Mouse (Mus musculus): ENCODE measurements at regions not wholly inside any gene's neighbourhood (a gene's known extent, or its start where the extent isn't known, plus 50 kb on each side); places are given as distances from the start of the nearest gene placed in this dataset.

GRCm38 (mm10) chr6:51329070-51329995 is 103.1 kb upstream of the Nfe2l3 start:
- DNase-seq (ENCODE audit: low spot score in 2 of 2), result no peak

GRCm38 (mm10) chr6:51330069-51330706 is 102.3 kb upstream of the Nfe2l3 start:
- DNase-seq (ENCODE audit: low spot score in 2 of 2), result no peak

DNA sequence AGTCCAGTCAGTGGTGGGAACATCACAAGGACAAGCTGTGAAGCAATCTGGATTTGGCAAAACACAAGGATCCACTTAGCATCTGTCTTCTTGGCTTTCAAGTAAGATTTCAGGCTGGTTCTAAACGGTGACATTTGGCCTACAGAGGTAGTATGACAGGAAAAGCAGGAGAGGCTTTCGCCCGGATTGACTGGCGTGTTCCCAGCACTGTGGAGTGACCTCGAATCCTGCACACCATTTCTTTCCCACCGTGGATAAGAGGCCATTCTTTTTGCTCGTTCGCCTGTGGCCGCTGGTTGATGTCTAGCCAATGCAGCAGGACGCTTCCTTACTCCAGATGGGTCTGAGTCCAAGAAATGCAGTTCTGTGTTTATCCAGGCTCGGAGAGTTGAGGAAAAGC is 99.6 kb upstream of the Nfe2l3 start:
- no peak for DNase-seq (ENCODE audit: low spot score in 2 of 2)

GRCm38 (mm10) chr6:51333722-51334360 is 98.6 kb upstream of the Nfe2l3 start:
- no peak for DNase-seq (ENCODE audit: low spot score in 2 of 2)

- DNase-seq (ENCODE audit: low spot score in 2 of 2), result no peak
Measured at GRCm38 (mm10) chr6:51335314-51335713, 97.2 kb upstream of the Nfe2l3 start.

DNA sequence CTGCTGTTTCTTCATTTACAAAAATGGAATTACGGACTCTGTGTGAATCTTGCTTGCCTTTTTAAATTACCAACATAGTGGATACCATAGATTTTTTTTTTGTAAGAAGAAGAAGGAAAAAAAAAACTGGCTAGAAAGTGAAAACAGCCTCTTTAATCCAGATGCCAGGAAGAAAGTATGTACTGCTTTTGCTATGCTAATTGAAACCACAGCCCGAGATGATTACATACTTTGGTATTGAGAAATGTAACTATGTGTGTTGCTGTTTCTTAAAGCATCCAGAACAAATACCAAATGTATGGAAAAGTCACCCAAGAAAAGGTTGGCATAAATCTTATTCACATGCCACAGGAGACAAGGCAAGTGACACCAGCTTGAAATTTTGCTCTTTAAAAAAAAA is 93.2 kb upstream of the Nfe2l3 start:
- no peak for DNase-seq (ENCODE audit: low spot score in 2 of 2)

DNA sequence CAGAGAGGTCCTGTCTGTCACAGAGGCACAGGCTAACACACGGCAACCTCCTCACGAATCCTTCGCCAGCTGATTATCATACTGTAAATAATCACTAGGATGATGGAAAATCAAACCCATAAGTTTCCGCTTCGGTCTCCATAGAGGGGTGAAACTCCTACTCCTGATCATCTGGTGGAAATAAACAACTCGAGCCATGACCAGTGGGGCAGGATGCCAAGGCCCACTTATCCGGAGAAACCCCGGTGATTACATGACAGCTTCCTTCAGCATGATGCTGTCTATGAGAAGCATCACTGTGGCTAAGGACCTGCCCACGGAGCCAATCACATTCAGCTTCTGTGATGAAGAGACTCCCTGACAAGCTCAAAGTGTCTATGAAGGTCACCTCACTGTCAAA is 84.7 kb upstream of the Nfe2l3 start:
- DNase-seq (ENCODE audit: low spot score in 2 of 2), result no peak

- no peak for DNase-seq (ENCODE audit: low spot score in 2 of 2)
Measured at GRCm38 (mm10) chr6:51349771-51350170, 82.7 kb upstream of the Nfe2l3 start.

DNA sequence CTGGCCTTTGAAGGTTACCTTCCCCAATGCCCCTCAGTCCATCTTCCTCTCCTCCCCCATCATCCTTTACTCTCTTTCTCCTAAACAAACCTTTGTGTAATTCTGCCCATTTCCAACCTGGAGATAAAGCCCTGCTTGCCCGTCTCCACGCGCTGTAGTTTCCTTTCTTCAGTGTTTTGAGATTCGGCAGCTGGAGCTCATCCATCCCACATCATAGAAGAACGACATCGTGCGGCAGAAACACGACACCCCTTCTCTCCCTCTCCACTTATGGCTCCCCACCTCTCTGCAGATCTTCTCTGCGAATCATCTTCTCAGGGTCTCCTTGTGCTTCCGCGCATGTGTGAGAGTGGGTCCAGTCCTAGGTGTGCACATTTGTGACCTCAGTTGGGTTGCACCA is 77.4 kb upstream of the Nfe2l3 start:
- no peak for DNase-seq (ENCODE audit: low spot score in 2 of 2)

DNA sequence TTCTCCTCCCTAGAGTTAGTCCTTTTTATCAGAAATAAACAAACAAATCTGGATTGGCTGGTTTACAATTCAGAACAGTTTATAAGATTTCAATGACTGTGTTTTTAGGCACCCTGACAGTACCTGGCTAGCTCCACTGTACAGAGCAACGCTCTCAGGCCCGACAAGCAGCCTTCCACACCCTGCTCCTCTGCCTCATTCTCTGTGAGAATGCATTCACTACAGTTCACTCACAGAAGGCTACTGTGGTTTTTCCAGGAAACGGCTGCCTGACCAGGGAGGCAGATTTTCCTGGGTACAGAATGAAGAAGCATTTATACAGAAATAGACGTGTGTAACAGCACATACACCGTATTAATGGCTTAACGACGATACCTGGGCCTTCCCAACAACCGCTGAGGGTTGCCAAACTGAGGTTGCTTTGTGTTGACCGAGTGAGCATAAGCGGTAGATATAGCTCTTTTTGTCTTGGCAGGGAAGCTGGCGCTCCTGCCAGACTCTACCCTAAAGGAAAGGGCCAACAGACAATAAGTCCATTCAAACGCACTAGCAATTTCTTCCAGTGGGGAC is 70.8 kb upstream of the Nfe2l3 start:
- DNase-seq (ENCODE audit: low spot score in 2 of 2), result no peak

GRCm38 (mm10) chr6:51362475-51363226 is 69.8 kb upstream of the Nfe2l3 start:
- DNase-seq (ENCODE audit: low spot score in 2 of 2), result peak; percentile 65 to 81

GRCm38 (mm10) chr6:51364776-51365175 is 67.7 kb upstream of the Nfe2l3 start:
- DNase-seq (ENCODE audit: low spot score in 2 of 2), result no peak

GRCm38 (mm10) chr6:51369771-51370170 is 62.7 kb upstream of the Nfe2l3 start:
- no peak for DNase-seq (ENCODE audit: low spot score in 2 of 2)

- DNase-seq (ENCODE audit: low spot score in 2 of 2), result no peak
Measured at GRCm38 (mm10) chr6:51372357-51372756, 60.1 kb upstream of the Nfe2l3 start.

- no peak for DNase-seq (ENCODE audit: low spot score in 2 of 2)
Measured at GRCm38 (mm10) chr6:51378436-51378835, 54.0 kb upstream of the Nfe2l3 start.

DNA sequence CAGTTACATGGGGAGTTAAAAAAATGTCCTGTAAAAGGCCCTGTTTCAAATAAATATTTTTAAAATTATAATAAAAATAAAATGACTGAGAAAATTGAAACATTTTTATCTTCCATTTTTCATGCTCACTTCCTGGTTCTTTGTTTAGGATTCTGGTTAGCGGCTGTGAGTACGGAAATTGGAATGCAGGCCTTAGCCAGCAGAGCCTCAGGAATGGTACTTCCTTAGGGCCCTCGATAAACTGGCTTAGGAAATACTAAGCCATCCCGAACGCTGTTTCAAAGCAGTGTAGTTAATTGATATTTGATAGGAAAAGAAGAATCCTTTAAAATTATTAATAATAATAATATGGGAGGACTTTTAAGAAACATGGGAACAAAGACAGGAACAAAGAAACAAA is 53.4 kb upstream of the Nfe2l3 start:
- DNase-seq (ENCODE audit: low spot score in 2 of 2), result no peak

DNA sequence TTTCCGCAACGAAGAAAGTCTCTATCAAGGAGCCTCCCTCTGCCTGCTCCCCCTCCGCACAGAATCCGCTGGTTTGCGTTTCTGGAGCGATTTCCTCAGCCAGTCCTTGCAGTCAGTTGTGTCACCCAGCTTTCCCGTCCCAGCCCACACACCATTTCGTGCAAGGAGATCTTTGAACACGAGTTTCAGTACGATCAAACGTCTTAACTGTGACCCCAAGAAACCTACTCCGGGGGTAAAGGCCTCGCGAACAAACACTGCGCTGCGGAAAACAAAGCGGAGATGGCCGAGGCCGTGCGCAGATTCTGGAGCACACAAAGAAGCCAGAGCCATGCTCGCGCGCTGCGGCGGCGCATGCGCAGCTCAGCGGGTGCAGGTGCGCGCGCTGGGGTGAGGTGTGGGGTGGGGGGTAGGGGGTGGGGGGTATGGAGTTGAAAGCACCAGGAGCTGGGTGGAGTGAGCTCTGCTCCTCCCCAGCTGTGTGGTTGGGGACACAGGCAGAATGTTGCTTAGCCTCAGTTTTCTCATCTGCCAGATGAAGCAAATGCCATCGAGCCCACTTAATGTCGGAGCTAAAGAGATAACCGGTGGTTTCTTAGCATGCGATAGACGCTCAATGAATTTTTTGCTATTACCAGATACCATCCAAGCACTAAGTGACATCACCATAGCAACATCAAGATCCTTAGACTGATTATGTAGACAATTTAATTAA is 52.8 kb upstream of the Nfe2l3 start:
- DNase-seq (ENCODE audit: low spot score in 2 of 2), result peak; percentile 20 to 50

DNA sequence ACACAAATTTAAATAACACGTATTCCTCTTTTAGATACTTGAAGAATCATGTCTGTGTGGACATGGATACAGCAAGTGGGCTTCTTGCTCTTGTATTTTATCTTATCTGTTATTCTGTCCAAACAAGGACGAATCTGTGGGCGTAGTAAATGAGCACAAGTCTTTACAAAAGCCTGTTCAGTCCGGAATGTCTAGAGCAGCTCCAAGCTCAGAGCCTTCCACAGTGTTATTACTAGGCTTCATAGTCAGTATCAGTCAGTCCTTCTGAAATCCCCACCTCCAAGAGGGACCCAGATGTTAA is 52.2 kb upstream of the Nfe2l3 start:
- DNase-seq (ENCODE audit: low spot score in 2 of 2), result no peak

- no peak for DNase-seq (ENCODE audit: low spot score in 2 of 2)
Measured at GRCm38 (mm10) chr6:51381465-51381864, 51.0 kb upstream of the Nfe2l3 start.

Measured in frontal cortex, postnatal 10 days (tissue).